Mouse (Mus musculus) liver, adult 2 months (tissue): ENCODE results near the gene Chchd6.

ENCODE experiments used
- CTCF ChIP-seq: fragments of 200-500 bp; IDR thresholded peaks from 2 replicates; pipeline ENCODE4 v1.5.1; 2011; ENCODE audit warnings: low read depth, low read length, control low read depth
- POLR2A ChIP-seq: fragments of 200-500 bp; IDR thresholded peaks from 2 replicates; pipeline ENCODE4 v1.6.1; 2011; ENCODE audit warnings: low read length, control low read depth; ENCODE audit not compliant: insufficient read depth; ENCODE audit errors: extremely low read depth

DNA sequence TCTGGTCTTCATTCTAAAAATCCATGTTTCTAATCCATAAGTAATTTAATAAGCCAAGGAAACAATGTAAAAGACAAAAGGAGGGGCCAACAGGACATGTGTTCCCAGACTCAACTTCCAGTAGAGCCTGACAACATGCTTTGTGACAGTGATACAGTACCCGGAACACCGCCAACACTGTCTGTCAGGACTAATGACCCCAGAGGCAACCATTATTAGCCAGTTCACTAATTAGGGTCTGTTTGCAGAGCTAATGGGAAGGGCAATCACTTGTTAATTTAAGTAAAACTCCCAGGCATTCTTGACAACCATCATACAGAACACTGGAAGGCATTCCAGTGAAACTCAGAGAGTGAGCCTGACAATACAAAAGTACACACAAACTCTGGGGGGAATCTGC lies 193.0 kb downstream of the Chchd6 start:
- TF ChIP-seq CTCF: no peak
- no peak for TF ChIP-seq POLR2A
